Mouse (Mus musculus): ENCODE results near the gene Arhgef3.

The Arhgef3 gene

DNA sequence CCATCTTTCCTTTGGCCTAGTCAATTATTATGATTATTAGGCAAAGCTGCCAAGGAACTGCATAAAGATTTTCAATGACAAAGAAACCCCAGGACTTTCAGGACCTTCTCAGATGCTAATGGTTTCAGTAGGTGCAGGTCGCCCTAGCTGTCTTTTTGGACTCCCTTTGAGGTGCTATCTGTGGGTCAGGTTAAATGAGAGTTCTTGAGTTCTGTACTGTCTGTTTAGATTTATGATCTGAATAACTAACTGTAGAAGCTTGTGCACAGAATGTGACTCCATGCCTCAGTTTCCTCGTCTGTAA, 158.1 kb downstream of the Arhgef3 start:
- DNase-seq, result no peak

DNA sequence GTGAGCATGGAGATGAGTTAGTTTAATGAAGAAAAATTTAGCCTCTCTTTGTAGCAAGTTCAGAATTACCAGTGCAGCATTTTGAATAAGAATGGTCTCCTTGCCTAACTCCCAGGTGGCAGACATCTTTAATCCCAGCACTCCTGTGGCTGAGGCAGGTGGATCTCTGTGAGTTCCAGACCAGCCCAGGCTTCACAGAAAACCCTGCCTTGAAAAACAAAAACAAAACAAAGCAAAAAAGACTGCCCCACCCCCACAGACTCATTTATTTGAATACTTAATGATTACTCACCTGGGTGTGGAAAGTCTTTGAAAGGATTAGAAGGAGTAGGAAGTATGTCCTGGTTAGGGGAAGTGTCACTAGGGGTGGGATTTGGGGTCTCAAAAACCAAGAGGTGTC, 158.5 kb downstream of the Arhgef3 start:
- no peak for DNase-seq

DNA sequence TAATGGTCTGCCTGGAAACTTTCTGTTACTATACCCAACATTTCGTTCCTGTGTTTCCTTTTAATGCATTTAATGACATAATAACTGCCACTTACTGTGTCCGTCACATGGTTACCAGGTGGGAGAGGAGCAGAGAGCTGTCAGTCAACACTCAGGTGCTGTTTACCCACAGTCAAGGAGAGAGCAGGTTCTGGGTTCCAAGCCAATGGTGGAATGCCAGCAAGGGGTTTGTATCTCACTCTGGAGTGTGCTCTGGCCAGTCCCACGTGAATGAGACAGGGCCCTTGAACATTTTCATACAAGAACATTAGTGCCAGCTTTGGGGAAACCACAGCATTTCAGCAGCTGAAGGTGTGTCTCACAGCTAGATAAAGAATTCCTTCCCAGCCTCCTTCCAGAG, 162.6 kb downstream of the Arhgef3 start:
- DNase-seq, result no peak

DNA sequence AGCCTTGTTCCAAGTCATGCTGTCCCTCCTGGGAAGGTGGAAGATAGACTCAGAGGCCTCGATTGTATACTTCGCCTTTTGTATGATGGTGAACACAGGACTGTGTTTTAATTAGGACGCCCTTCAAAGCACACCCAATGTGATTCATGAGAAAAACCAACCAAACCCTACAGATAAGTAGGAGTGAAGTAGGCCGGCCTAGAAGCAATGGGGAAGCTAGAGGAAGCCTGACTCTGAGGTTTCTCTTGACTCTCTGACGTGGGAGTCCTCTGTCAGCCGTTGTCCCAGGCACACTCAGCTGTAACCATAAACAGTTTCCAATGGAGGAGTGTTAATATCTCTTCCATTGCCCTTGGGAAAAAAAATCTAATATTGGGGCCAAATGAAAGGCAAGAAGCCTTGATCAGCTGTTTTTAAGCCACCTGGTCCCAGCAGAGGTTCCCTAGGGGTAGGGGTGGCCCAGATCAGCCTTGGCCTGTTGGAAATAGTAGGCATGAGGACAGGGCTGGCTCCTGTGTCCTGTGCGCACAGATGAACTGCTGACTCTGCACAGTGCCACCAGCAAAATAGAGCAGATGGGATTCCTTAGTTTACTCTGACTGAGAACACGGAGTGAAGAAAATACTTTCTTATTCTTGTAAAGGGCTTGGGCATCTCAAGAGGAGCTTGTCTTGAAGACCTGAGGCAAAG, 165.6 kb downstream of the Arhgef3 start:
- DNase-seq, result no peak

DNA sequence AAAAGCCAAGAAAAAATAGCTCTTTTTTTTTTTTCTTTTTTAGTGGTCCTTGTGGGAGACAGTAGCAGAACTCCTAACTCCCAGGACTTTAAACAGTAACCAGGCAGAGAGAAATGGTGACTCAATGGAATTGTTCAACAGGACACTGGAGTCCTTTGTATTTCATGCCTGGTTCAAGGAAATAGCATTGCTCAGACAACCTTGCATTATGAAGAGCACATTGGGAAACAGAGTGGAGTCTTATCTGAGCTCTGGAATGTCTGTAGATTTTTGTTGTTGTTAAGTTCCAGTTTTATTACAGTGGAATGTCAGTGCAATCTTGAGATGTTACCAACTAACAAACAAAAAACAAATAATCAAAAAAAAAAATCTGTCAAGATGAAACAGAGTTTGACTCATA, 169.3 kb downstream of the Arhgef3 start:
- DNase-seq, result no peak

DNA sequence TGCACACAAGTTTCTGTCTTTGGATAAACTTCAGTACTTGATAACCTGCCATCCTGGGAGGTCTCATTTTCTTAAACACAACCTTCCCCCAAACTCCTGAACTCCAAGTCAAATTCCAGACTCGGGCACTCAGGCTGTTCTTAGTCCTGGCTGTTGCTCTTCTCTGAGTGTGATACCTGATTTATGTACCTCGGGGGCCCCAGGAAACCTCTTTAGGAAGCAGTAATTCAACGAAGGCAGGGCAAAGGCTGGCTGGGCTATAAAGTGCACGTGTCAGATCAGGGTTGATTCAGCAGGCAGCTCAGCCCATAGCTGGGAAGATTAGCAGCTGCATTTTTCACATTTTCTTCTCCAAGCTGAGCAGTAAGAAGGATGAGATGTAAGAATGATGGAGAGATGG, 171.5 kb downstream of the Arhgef3 start:
- no peak for DNase-seq

DNA sequence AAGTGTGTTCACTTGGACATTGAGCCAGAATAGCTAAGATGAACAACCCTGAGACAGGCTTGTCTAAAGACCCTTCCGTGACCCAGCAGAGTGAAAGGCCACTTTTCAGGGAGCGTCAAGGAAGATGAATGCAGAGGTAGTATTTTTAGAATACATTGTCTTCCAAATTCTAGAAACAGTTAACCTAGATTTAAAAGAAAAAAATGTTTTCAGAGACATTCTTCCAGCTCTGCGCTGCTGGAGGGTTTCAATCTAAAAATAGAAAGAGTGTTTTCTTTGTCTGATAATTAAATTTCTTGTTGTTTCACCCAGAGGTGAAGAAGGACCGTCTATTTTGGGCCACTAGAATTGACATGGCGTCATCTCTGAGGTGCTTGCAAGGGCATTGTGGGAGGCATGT, 174.4 kb downstream of the Arhgef3 start:
- DNase-seq, result no peak

DNA sequence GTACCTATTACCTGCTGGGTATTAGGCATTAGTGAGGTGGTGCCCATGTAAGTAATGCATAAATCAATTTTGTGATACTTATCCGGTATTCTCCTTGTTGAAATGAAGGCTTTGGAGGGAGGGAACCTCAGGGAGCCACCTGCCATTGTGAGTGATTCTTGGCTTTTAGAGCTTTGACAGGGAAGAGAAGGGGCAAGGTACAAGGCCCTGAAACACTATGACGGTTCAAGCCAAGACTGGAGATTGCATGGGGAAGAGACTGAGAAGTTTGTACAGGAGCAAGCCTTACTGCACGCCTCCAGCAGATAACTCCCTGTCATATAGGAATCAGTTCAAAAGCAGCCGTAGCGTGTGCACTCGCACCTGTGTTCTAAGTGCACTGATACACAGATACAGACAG, 177.4 kb downstream of the Arhgef3 start:
- DNase-seq, result no peak

DNA sequence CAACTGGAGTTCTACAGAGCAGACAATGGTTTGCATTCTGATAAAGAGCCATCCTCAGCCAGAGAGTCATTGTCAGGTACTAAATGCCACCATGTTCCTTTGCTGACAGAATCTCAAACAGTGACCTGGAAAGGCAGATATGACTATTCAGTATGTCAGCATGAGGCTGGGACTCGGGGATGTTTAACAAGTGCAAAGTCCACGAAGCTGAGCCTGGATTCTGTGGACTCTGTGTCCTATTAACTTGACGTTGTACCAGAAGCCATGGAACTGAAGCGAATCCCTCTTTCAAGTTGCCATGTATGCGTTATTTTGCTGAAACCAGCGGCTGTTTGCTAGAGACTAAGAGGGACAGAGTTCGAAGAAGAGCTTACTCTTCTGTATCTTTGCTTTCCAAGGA, 181.1 kb downstream of the Arhgef3 start:
- DNase-seq, result no peak

DNA sequence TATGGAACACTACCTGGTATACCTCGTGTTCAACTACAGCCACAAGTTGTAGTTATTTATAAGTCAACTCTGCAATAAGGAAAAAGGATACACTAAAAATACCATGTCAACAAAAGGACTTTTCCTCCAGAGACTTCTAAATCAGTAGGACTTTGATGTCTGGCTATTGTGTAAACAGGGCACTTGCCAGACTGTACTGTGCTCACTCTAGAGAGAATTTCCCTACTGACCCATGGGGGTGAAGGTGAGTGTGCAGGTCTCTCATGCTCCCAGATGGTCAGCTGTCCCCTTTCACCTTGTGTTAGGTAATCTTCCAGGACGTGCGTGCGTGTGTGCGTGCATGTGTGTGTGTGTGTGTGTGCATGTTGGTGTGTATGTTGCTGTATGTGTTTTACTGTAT, 182.3 kb downstream of the Arhgef3 start:
- DNase-seq, result no peak

DNA sequence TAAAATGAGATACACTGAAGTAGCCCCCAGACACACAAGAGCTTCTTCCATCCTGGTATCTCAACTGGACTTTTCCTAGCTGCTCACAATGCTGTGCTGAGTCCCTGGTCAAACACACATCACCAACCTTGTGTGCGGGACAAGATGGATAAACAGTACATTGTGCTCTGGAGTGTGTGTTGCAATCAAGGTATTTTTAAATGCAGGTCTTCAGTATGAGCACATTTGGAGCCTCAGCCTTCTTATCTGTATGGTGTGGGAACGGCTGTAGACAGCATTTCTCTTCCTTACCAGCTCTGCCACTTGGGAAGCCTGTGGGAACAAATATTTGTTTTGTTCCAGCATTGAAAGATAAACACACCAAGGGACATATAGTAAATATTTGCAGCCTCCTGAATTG, 184.2 kb downstream of the Arhgef3 start:
- DNase-seq, result no peak

DNA sequence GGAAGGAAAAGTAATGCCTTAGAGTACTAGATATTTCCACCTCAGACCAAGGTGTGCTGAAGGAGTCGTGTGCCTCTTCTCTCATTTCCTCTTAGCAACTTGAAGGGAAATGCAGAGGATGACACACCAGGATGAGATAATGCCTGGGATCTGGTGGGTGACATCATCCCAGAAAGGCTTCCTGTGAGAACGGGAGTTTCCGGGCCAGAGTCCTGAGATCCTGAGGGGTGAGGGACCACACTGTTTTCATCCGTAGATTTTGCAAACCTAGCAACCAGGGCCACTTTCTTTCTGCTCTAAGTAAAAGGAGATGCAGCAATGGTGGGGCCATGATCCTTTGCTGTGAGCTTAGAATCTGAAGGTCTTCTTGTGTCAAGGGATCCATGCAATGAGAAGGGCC, 185.0 kb downstream of the Arhgef3 start:
- no peak for DNase-seq

DNA sequence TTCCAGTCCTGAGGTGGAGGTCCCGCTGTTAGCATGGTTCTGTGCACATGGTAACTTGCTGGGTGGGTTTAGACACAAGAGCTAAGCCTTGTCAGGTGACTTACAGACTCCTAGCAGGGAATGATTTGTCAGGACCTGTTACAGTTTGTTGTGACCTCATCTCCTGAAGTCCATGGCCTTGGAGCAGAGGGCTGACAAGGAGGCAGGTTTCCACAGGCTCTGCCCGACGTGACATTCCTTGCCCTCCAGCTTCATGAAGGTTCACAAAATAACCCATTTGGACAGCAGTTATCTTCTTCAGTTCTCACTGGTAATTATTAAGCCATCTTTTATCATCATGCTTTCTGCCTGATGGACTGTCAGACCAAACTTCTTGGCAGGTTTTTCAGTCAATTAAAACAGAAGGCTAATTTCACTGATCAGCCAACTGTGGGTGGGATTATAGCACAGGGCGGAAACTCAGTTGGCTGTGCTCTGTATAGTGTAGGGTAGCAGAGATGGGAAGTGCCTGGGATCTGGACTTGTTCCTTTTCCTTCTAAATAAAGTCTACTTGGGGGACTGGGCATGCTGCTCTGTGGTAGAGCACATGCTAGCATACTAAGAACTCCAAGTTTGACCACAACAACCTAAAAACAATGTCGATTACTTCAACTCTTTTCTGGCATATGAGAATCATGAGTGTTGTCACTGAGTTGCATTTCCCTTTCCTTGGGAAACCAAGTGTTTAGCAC, 187.2 kb downstream of the Arhgef3 start:
- DNase-seq, result no peak

DNA sequence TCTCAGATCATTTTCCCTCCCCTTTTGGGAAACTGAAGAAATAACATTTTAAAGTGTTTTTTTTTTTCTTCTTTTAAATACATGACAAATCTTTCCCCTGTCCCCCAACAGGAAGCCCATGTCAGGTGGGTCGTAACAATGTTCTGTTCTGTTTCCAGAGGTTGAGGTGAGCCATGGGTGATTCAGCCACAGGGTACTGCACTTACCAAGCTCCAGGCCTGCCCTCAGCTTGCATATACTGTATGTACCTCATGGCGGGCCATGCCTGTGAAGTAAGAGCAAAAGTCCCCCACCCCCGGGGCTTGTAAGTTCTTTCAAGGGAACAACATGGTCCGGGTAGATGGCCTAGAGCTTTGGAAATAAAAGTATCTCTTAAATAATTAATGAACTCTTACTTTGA, 188.6 kb downstream of the Arhgef3 start:
- DNase-seq, result no peak

DNA sequence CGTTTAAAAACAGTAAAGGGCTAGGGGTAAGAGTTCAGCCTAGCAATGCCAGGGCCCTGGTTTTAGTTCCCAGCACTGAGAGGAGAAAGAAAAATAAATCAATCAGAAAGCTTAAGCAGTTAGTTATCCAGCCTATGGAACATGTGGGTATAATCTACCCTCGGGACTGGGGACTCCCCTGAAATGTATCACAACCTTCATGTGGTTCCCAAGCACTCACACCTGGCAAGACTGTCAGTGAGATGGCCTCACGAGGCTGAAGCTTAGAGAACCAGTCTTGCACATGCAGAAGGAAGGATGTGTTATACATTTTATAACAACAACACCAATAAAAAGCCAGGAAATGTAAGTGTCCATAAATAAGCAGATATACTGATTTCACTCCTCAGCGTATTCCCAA, 189.7 kb downstream of the Arhgef3 start:
- no peak for DNase-seq

DNA sequence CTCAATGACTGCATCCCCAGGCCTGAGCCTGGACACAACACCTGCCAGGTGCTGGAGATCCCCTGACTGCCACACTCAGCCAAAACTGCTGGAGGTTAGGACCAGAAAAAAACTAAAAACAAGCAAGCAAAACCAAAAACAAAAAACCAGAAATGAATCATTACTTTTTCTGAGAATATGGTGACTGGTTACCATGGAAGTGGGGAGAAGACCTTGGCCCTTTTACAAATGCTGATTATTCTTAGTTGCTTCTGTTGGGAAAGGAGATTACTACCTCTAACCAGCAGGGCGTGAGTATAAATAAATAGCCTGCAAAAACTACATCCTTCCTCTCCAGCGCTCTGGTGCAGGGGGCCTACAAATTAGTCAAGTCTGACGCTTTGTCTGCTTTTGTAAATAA, 194.1 kb downstream of the Arhgef3 start:
- no peak for DNase-seq

DNA sequence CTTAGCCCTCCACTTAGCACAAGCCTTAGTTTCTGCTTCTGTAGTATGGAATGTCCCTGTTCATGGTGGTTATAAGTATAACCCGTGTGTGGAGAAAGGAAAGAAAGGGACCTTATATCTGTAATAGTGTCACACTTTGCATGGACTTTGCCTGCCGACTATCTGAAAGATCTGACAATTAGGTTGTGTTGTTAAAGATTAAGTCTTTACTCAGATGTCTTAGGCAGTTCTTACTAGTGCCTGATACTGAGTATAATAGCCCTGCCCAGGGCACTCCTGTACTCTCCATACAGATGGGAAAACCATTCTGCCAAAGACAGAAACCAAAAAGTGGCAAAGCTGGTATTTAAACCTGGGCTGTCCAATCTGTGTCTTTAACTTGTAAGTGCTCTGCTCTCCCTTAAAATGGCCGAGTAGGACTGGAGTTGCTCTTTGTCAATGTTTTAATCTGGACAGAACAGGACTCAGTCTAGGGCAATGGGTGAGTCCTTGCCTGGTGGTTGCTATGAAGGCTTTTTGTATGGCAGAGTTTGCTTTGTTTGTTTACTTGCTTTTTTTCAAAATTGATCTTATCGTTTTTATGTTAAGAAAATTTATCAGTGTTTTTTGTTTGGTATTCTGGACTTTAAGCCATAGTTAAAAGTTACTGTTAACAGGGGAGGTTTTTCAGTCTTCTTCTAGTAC, 196.0 kb downstream of the Arhgef3 start:
- DNase-seq, result no peak

DNA sequence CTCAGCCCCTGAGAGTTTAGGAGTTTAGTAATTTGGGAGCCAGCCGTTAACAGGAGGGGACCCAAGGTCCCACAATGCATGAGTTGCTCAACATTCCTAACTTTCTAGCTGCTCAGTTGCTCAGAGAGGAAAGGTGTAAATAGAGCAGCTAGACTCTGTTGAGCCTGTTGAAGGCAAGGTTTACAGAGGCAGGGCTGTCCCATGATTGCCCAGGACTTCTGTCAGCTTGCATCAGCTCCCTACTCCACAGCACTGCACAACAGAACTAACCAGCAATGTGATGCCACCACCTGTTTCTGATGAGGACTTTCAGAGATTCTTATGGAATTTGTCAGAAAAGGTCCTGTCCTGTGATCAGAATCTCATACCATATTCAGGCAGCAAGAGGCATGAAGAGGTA, 197.7 kb downstream of the Arhgef3 start:
- DNase-seq, result no peak

DNA sequence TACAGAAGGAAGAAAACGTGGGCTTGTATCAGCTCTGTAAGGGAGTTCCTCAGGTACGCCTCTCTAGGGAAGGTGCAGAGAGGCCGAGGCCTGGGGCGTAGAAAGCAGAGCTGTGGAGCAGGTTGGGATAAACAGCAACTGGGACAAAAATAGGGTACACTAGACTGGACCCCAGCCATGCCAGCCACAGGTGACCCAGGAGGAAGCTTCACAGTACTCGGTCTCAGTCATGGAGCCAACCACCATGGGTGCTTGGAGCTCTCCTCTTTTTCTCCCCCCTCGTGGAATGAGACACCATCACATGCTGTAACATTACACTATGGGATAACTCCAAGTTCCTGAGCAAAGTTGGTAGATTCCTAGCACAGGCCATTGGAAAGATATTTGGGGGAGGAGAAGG, 201.0 kb downstream of the Arhgef3 start:
- no peak for DNase-seq

DNA sequence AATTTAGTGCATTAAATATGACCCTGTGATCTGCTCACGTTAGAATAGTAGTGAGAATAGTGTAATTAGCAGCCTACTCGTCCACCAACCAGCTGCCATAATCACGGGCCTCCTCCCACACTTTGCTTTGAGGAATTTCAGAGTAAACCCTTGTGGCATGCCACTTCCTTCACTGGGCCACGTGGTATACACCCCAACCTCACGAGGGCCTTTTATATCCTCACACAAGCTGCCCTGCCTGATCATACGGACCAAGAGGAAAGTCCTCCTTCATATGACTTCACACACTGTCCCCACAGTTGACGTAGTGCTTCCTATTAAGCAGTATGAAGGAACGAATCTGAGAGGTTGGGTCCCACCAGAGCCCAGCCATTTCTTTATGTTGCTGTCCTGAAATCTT, 202.4 kb downstream of the Arhgef3 start:
- DNase-seq, result peak; percentile 59

DNA sequence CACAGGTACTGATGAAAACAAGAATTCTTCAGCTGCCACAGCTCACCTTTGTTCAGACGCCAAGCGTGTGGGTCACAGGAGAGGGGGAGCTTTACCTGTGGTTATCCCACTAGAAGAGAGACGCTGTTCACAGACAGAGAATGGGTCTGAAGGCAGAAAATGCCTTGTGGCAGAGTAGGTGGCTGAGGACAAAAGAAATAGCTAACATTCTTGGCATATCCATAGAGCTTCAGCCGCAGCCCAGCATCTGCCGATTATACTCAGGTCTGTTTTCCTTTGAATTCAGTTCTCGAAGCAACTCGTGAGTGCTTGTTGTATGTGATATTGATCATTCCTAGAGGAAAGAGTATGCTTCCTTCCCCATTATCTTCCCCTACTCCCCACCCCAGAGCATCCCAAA, 204.7 kb downstream of the Arhgef3 start:
- no peak for DNase-seq

DNA sequence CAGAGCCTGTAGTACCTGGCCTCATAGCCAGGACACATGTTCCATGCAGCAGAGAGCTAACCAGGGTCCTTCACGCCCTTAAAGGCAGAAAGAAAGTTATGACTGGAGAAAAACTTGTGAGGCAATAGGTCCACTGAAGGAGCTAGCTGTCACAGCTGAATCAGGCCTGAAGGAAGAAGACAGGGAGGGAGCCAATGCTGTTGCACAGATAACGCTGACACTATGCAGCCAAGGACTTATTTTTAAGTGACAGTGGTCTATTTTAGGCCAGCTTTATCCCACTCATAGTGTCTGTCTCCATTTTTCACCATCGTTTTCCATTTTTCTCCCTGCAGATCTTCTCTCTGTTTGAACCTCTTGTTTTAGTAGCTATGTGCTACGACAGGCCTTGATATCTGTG, 207.3 kb downstream of the Arhgef3 start:
- DNase-seq, result no peak

DNA sequence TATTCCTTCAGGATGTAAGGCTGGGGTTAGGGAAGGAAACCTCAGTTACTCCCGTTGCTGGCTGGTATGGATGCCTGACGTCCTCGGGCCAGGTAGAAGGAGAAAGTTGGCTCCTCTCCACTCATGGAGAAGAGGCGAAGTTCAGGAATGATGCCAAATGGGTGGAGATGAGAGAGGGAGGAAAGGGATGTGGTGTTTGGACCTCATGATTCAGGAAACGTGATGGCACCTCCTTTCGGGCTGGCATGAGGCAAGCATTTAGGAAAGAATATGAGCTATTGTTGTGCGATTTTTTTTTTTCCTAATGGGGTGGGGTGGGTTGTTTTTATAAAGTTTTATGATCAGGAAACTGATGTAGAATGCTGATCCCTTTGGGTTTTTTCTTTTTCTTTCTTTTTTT, 210.0 kb downstream of the Arhgef3 start:
- DNase-seq, result no peak

DNA sequence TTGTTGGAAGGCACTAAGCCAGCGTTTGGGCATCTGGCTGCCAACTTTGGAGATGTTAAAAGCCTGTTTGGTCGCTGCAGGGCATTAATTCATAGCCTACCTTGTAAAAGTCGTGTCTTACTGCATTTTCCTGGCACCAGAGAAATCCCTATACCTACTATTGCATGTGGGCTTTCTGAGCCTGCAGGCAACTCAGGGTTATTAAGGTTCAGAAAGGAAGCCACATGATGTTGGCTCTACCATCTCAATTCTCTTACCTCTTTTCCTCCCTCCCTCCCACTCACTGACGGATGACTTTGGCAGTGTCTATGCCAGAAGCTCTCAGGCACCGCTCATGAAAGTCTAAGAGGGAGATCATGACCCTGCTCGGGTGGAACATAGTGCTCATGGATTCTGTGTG, 210.8 kb downstream of the Arhgef3 start:
- no peak for DNase-seq

DNA sequence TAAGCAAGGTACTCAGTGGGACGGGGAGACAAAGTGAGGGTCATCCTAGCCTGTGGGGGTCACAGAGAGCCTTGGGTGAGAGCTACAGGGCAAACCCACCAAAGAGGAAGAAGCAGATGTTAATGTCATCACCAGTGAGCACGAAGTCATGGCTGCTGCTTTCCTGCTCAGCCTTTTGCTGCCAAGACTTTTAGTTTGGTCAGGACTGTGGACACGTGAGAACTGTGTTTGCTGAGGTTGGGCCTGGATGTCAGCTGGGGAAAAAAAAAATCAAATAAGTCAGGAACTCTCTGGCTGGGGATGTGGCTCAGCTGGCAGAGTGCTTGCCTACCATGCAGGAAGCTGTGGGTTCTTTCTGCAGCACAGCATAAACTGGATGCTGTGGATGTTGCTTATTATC, 213.2 kb downstream of the Arhgef3 start:
- DNase-seq, result no peak
